Mouse (Mus musculus) neural tube, embryonic 14.5 days (tissue): ENCODE measurements around the gene Unk. TPM values are rescaled to one million over a fixed set of nuclear protein-coding genes. Genes with fewer than 3 reads are reported as not detected.

Source experiments
- ATAC-seq: fragments of 200-750 bp; cut with Nextera tagmentation; 2 replicates; pipeline ENCODE4 v1.8.0; 2017; ENCODE audit warnings: low read depth, mild to moderate bottlenecking, moderate TSS enrichment, moderate library complexity
- H3K27ac ChIP-seq: fragments of 300-500 bp; sonication (generic); 2 replicates; pipeline ENCODE4 v1.5.1; 2014; ENCODE audit warnings: low read depth, mild to moderate bottlenecking, control low read depth, low read length, moderate library complexity, mixed read lengths
- H3K27me3 ChIP-seq: fragments of 300-500 bp; sonication (generic); 2 replicates; pipeline ENCODE4 v1.6.1; 2014; ENCODE audit warnings: low read length; ENCODE audit not compliant: control insufficient read depth, insufficient read depth
- H3K36me3 ChIP-seq: fragments of 300-500 bp; sonication (generic); 2 replicates; pipeline ENCODE4 v1.6.1; 2014; ENCODE audit warnings: low read length, mixed read lengths; ENCODE audit not compliant: control insufficient read depth, insufficient read depth
- H3K4me1 ChIP-seq: fragments of 300-500 bp; sonication (generic); 2 replicates; pipeline ENCODE4 v1.6.1; 2014; ENCODE audit warnings: low read length; ENCODE audit not compliant: control insufficient read depth, insufficient read depth
- H3K4me2 ChIP-seq: fragments of 300-500 bp; sonication (generic); 2 replicates; pipeline ENCODE4 v1.6.1; 2014; ENCODE audit warnings: mild to moderate bottlenecking, low read depth, low read length, control low read depth
- H3K4me3 ChIP-seq: fragments of 300-500 bp; sonication (generic); 2 replicates; pipeline ENCODE4 v1.5.1; 2014; ENCODE audit warnings: low read depth, low read length, control low read depth, mixed read lengths
- H3K9ac ChIP-seq: fragments of 300-500 bp; sonication (generic); replicated peaks from 2 replicates; pipeline ENCODE4 v1.6.1; 2014; ENCODE audit warnings: low read depth, mild to moderate bottlenecking, control low read depth, low read length, mixed read lengths
- H3K9me3 ChIP-seq: fragments of 300-500 bp; sonication (generic); 2 replicates; pipeline ENCODE4 v1.6.1; 2016; ENCODE audit warnings: low read length; ENCODE audit not compliant: control insufficient read depth
- WGBS: fragments of 180-500 bp; shearing (Covaris S2); extraction: QIAGEN DNeasy Blood & Tissue Kit; methylation state at CpG from one replicate; pipeline ENCODE4 v1.1.7; 2014; 5-methylcytosine and 5-hydroxymethylcytosine counted together
- polyA plus RNA-seq: library from polyadenylated mRNA; unstranded; fragments of >200 nt; fragmentation: Nextera tagmentation; extraction: Ambion mirVana; gene quantifications from 2 replicates; pipeline ENCODE4 v1.2.1, GENCODE M21; 2014

Unk gene
- polyA plus RNA-seq: 29.1 and 29.5 TPM in 2 replicates

DNA sequence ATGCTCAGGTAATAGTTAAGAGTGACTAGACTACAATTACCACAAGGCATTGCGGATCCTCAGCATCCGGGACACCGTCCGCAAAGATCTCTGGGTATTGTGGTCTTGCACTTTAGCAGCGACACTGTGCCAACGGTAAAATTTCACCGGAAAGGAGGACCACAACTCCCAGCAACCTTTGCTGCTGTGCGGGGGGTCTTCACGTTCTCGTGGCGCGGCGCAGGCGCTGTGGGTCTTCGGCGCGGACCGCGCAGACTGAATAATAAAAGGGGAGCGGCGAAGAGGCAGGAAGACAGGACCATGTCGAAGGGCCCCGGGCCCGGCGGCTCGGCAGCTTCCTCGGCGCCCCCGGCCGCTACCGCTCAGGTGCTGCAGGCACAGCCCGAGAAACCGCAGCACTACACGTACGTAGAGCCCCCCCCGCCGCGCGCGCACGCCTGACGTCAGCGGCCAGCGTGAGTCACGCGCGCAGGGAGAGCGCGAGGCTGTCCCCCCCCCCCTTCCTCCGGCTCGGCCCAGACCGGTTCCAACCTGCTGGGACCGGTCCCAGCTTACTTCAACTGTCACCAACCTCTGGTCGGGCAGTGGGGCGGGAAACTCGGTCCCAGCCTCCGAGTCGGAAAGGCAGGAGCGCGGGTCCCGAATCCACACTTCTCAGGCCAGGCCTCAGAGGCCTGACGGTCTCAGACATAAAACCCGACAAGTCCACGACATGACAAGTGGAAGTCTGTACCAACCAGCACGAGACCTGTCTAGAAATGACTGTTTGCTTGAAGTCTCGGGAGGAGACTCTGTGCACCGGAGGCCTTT, at the start of gene Unk:
Gene Unk, plus strand, starts transcription at position 235 of the 810 bp plus-strand sequence.
- peak within 1 kb of the TSS; percentile 100 for H3K27ac ChIP-seq
- peak within 1 kb of the TSS; percentile 91 for H3K4me2 ChIP-seq
- H3K9ac ChIP-seq: peak within 1 kb of the TSS; percentile 95
- peak within 1 kb of the TSS; percentile 64 for H3K4me3 ChIP-seq
- peak; percentile 94 for ATAC-seq
- H3K36me3 ChIP-seq: no peaks in the 10 kb centered on the region
- under 1% methylated on average over 46 of the region's 67 CpGs for WGBS
- H3K4me1 ChIP-seq: peaks cover 8% of the 10 kb centered on the region
- H3K27me3 ChIP-seq: no peaks in the 10 kb centered on the region
- H3K9me3 ChIP-seq: no peaks in the 10 kb centered on the region

DNA sequence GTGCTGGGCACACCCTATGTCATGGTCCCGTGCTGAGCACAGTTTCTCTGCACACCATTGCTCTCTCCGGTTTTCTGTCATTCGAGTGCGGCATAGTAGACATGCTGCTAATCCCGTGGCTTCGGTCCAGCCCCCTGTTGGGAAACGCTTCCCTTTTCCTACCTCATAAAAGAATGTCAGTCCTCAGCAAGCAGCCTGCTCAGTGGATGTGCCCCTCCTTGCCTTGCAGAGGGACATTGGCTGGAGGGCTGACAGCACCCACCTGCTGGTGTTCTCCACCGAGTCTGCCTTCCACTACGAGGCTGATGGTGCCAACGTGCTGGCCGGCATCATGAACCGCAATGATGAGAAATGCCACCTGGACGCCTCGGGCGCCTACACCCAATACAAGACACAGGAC, 47.6 kb upstream of the Unk start:
- no peaks in the 10 kb centered on the region for H3K9me3 ChIP-seq
- WGBS: 91% methylated on average over 15 of the region's 15 CpGs
- ATAC-seq: no peak

DNA sequence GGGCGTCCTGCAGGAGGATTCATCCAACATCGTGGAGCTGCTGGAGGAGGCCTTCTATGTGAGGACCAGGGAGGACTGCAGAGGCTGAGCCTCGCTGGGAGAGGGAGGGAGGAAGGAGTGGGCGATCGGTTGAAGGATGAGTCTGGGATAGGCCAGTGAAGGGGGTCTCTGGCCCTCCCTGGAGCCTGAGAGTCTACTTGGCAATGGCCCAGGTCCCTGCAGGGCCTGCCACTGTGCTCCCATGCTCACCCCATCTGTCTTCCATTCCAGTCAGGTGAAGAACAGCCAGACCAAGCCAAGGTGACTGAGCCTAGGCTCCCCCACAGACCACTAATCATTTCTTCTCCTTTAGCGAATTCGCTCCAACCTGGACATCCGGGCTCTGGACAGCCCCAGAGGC, 46.8 kb upstream of the Unk start:
- Histone ChIP-seq H3K36me3 (no peaks in the 10 kb centered on the region), H3K9me3 (no peaks in the 10 kb centered on the region), H3K9ac (no peak overlapping the region), H3K4me2 (no peak overlapping the region), H3K27me3 (no peaks in the 10 kb centered on the region), H3K4me1 (no peaks in the 10 kb centered on the region), H3K27ac (no peak overlapping the region), H3K4me3 (no peak overlapping the region)
- no peak for ATAC-seq
- 86% methylated on average over 8 of the region's 8 CpGs for WGBS

More for the DNA sequence above, 47.6 kb upstream of the Unk start:
- H3K4me1 ChIP-seq: no peaks in the 10 kb centered on the region
- H3K4me2 ChIP-seq: no peak overlapping the region
- no peak overlapping the region for H3K4me3 ChIP-seq
- H3K27me3 ChIP-seq: no peaks in the 10 kb centered on the region
- H3K9ac ChIP-seq: no peak overlapping the region
- H3K27ac ChIP-seq: no peak overlapping the region
- H3K36me3 ChIP-seq: no peaks in the 10 kb centered on the region

DNA sequence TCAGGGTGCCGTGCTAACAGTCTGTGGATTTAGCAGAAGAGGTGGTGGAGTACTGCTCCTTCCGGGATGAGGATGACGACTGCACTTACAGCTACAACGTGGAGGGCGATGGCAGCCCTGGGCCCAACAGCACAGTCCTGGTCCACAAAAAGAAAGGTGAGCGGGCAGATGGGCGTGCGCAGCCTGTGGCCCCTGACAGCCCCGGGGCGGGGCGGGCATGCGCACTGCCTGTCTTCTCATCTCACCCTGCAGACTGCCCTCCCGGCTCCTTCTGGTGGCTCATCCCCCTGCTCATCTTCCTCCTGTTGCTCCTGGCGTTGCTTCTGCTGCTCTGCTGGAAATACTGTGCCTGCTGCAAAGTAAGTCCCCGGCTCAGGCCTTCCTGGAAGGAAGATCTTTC, 40.4 kb upstream of the Unk start:
- no peaks in the 10 kb centered on the region for H3K4me1 ChIP-seq
- H3K4me3 ChIP-seq: no peak overlapping the region
- H3K36me3 ChIP-seq: no peaks in the 10 kb centered on the region
- WGBS: 29% methylated on average over 15 of the region's 15 CpGs
- H3K27ac ChIP-seq: no peak overlapping the region
- no peak overlapping the region for H3K9ac ChIP-seq
- no peaks in the 10 kb centered on the region for H3K27me3 ChIP-seq
- H3K4me2 ChIP-seq: no peak overlapping the region
- no peaks in the 10 kb centered on the region for H3K9me3 ChIP-seq
- no peak for ATAC-seq

DNA sequence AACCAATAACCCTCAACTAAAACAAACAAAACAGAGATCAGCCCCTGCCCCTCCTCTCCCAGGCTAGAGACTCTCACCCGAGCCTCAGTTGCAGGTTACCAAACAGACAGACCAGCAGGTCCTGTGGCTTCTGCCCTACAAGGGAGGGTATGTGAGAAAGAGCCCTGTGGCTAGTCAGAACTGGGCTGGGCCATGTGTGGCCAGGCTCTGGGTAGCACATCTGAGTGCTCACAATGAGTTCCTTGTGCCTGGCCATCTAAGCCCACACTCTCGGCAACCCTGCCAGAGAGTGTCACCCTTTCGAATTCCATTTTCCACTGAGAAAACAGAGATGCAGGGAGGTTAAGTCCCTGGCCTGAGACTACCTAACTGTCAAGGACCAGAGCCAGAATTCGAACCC, 38.0 kb upstream of the Unk start:
- no peaks in the 10 kb centered on the region for H3K27me3 ChIP-seq
- no peak overlapping the region for H3K4me2 ChIP-seq
- no peaks in the 10 kb centered on the region for H3K4me1 ChIP-seq
- no peaks in the 10 kb centered on the region for H3K36me3 ChIP-seq
- 62% methylated on average over 4 of the region's 4 CpGs for WGBS
- H3K4me3 ChIP-seq: no peak overlapping the region
- no peak overlapping the region for H3K9ac ChIP-seq
- ATAC-seq: no peak
- H3K9me3 ChIP-seq: no peaks in the 10 kb centered on the region
- no peak overlapping the region for H3K27ac ChIP-seq

DNA sequence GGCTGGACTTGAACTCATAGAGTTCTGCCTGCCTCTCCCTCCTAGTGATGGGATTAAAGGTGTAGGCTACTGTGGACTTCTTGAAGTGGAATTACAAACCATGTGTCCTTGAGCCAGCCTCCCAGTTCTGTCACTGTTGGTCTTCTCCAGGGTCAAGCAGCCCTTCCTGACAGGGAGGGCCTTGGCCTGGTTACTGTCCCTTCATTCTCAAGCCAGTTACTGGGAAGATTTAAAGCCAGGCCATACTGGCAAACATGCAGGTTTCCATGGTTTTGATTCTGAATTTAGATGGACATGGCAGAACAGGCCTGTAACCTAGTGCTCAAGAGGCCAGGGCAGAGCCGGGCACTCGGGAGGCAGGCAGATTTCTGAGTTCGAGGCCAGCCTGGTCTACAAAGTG, 34.9 kb upstream of the Unk start:
- ATAC-seq: no peak
- Histone ChIP-seq H3K36me3 (no peaks in the 10 kb centered on the region), H3K9ac (no peak overlapping the region), H3K9me3 (no peaks in the 10 kb centered on the region), H3K4me3 (no peak overlapping the region), H3K4me1 (no peaks in the 10 kb centered on the region), H3K4me2 (no peak overlapping the region), H3K27ac (no peak overlapping the region), H3K27me3 (no peaks in the 10 kb centered on the region)
- WGBS: 95% methylated on average over 3 of the region's 3 CpGs

DNA sequence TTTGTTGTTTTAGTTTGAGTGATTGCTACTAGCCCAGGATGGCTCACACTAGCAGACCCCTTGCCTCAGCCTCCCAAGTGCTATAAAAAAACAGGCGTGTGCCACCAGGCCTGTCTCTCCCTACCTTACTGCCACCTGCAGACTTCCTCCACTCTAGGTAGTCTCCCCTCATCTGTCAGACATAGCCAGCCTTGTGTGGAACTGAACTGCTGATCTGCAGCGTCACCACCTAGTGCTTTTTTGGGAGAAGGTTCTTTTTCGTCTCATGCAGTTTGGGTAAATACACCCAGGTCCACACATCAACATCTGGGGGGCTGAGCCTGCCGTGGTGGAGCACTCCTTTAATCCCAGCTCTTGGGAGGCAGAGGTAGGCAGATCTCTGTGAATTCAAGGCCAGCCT, 33.1 kb upstream of the Unk start:
- Histone ChIP-seq H3K36me3 (no peaks in the 10 kb centered on the region), H3K27ac (no peak overlapping the region), H3K4me2 (no peak overlapping the region), H3K4me3 (no peak overlapping the region), H3K27me3 (no peaks in the 10 kb centered on the region), H3K9me3 (no peaks in the 10 kb centered on the region), H3K9ac (no peak overlapping the region), H3K4me1 (no peaks in the 10 kb centered on the region)
- no peak for ATAC-seq
- WGBS: 79% methylated on average over 4 of the region's 4 CpGs

DNA sequence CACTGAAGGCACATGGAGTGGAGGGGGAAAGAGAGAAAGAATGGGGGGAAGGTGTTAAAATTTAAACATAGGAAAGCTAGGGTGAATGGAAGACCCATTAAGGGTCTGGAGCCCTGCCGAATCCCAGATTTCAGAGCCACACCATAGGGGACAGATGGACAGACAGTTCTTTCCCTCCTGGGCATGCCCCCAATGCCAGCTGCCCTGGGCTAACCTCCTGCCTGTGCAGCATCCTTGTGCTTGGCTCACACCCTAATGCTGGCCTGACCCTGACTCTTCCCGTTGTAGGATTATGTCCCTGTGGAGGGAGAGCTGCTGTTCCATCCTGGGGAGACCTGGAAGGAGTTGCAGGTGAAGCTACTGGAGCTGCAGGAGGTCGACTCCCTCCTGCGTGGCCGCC, 32.5 kb upstream of the Unk start:
- Histone ChIP-seq H3K4me2 (no peak overlapping the region), H3K27me3 (no peaks in the 10 kb centered on the region), H3K9ac (0 out of 2 replicates have a peak overlapping the region, but pooled peaks have one; percentile 7), H3K9me3 (no peaks in the 10 kb centered on the region), H3K36me3 (no peaks in the 10 kb centered on the region), H3K4me1 (no peaks in the 10 kb centered on the region), H3K4me3 (no peak overlapping the region), H3K27ac (no peak overlapping the region)
- ATAC-seq: no peak
- WGBS: 65% methylated on average over 5 of the region's 5 CpGs

DNA sequence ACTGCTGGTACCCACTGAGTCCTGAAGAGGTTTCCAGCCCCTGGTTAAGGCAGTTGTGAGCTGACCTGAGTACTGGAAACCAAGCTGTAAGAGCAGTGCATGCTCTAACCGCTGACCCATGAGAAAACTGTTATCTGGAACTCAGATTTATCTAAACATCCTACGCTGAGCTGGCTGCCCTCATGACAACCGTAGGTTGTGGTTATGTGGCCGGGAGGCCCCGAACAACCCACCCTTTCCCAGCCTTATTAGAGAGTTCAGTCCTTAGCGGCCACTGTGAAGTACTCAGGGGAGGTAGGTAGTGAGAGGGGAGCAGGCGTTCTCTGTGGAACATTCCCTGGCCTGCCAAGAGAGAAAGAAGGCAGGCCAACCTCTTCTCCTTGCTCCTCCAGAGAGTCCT, 31.1 kb upstream of the Unk start:
- no peak overlapping the region for H3K9ac ChIP-seq
- no peaks in the 10 kb centered on the region for H3K36me3 ChIP-seq
- WGBS: 81% methylated on average over 7 of the region's 7 CpGs
- H3K27ac ChIP-seq: no peak overlapping the region
- no peak overlapping the region for H3K4me3 ChIP-seq
- no peaks in the 10 kb centered on the region for H3K9me3 ChIP-seq
- no peak for ATAC-seq
- no peak overlapping the region for H3K4me2 ChIP-seq
- no peaks in the 10 kb centered on the region for H3K27me3 ChIP-seq
- no peaks in the 10 kb centered on the region for H3K4me1 ChIP-seq
